Mouse (Mus musculus): ENCODE measurements around the gene 4930548H24Rik. TPM values are rescaled to one million over a fixed set of nuclear protein-coding genes. Genes with fewer than 3 reads are reported as not detected.

4930548H24Rik gene
- not detected in 2 replicates for polyA plus RNA-seq (2014; fragmentation: Nextera tagmentation; extraction: Ambion mirVana)

GRCm38 (mm10) chr5:31485440-31485839 is at the start of gene 4930548H24Rik:
Gene 4930548H24Rik, plus strand, starts transcription at chr5:31485740.
- no peak within 1 kb of the TSS for H3K27ac ChIP-seq (ENCODE audit: low read length)
- H3K9me3 ChIP-seq (ENCODE audit: control insufficient read depth, low read depth, low read length): no peaks in the 10 kb centered on the region
- H3K9ac ChIP-seq (replicated peaks; ENCODE audit: low read depth, low read length): no peak within 1 kb of the TSS
- WGBS: 88% methylated on average over 3 of the region's 3 CpGs
- peaks cover 12% of the 10 kb centered on the region; the same call in 1 of the 2 replicates for H3K36me3 ChIP-seq (ENCODE audit: control insufficient read depth, insufficient read depth, low read length)
- no peak within 1 kb of the TSS for H3K4me3 ChIP-seq (ENCODE audit: low read depth, low read length)
- H3K27me3 ChIP-seq (ENCODE audit: control insufficient read depth, insufficient read depth, low read length): no peaks in the 10 kb centered on the region
- no peak within 1 kb of the TSS for H3K4me2 ChIP-seq (replicated peaks; ENCODE audit: low read depth, low read length)
- ATAC-seq (ENCODE audit: insufficient number of reproducible peaks, insufficient read depth, low FRiP score, low read depth): no peak
- H3K4me1 ChIP-seq (ENCODE audit: control insufficient read depth, insufficient read depth, low read length): no peaks in the 10 kb centered on the region

DNA sequence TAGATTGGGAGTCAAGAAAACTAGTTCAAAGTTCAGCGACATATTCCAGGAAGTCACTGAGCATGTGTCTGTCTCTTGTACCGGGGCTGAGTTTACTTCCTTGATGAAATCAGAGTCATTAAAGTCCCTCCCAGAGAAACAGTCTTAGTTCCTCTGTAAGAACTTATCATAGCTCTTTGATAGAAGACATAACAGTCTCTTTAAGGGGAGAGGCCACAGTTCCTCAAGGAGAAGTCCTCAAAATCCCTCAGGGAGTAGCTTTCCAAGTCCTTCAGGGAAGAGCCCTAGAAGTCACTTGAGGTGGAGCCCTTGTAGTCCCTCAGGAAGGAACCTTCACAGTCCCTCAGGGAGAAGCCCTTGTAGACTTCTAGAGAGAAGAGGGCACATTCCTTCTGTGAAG is 34.2 kb upstream of the 4930548H24Rik start:
- H3K4me1 ChIP-seq (ENCODE audit: control insufficient read depth, insufficient read depth, low read length): peaks cover 11% of the 10 kb centered on the region
- no peak overlapping the region for H3K9ac ChIP-seq (replicated peaks; ENCODE audit: low read depth, low read length)
- H3K4me3 ChIP-seq (ENCODE audit: low read depth, low read length): no peak overlapping the region
- H3K27me3 ChIP-seq (ENCODE audit: control insufficient read depth, insufficient read depth, low read length): no peaks in the 10 kb centered on the region
- 81% methylated on average over 2 of the region's 2 CpGs for WGBS
- no peaks in the 10 kb centered on the region for H3K36me3 ChIP-seq (ENCODE audit: control insufficient read depth, insufficient read depth, low read length)
- no peak overlapping the region for H3K27ac ChIP-seq (ENCODE audit: low read length)
- H3K4me2 ChIP-seq (replicated peaks; ENCODE audit: low read depth, low read length): no peak overlapping the region
- H3K9me3 ChIP-seq (ENCODE audit: control insufficient read depth, low read depth, low read length): no peaks in the 10 kb centered on the region
- ATAC-seq (ENCODE audit: insufficient number of reproducible peaks, insufficient read depth, low FRiP score, low read depth): no peak

GRCm38 (mm10) chr5:31451878-31452561 is 33.5 kb upstream of the 4930548H24Rik start, which contains the start of gene Zfp512:
Gene Zfp512, plus strand, starts transcription at chr5:31452431.
- peaks cover 11% of the 10 kb centered on the region for H3K4me1 ChIP-seq (ENCODE audit: control insufficient read depth, insufficient read depth, low read length)
- no peaks in the 10 kb centered on the region for H3K36me3 ChIP-seq (ENCODE audit: control insufficient read depth, insufficient read depth, low read length)
- peak within 1 kb of the TSS; percentile 51 for H3K4me3 ChIP-seq (ENCODE audit: low read depth, low read length)
- ATAC-seq (ENCODE audit: insufficient number of reproducible peaks, insufficient read depth, low FRiP score, low read depth): peak; percentile 98
- H3K9ac ChIP-seq (replicated peaks; ENCODE audit: low read depth, low read length): peak within 1 kb of the TSS; percentile 43
- WGBS: 6% methylated on average over 23 of the region's 23 CpGs
- H3K4me2 ChIP-seq (replicated peaks; ENCODE audit: low read depth, low read length): peak within 1 kb of the TSS; percentile 63
- peak within 1 kb of the TSS; percentile 33; the same call in 1 of the 2 replicates for H3K27ac ChIP-seq (ENCODE audit: low read length)
- no peaks in the 10 kb centered on the region for H3K27me3 ChIP-seq (ENCODE audit: control insufficient read depth, insufficient read depth, low read length)
- no peaks in the 10 kb centered on the region for H3K9me3 ChIP-seq (ENCODE audit: control insufficient read depth, low read depth, low read length)

GRCm38 (mm10) chr5:31452562-31452878 is 33.0 kb upstream of the 4930548H24Rik start:
- H3K4me1 ChIP-seq (ENCODE audit: control insufficient read depth, insufficient read depth, low read length): peaks cover 11% of the 10 kb centered on the region
- no peak for ATAC-seq (ENCODE audit: insufficient number of reproducible peaks, insufficient read depth, low FRiP score, low read depth)
- H3K9me3 ChIP-seq (ENCODE audit: control insufficient read depth, low read depth, low read length): no peaks in the 10 kb centered on the region
- 0% methylated on average over 11 of the region's 11 CpGs for WGBS
- peak overlapping the region; percentile 33; the same call in 1 of the 2 replicates for H3K27ac ChIP-seq (ENCODE audit: low read length)
- peak overlapping the region; percentile 63 for H3K4me2 ChIP-seq (replicated peaks; ENCODE audit: low read depth, low read length)
- peak overlapping the region; percentile 43 for H3K9ac ChIP-seq (replicated peaks; ENCODE audit: low read depth, low read length)
- H3K27me3 ChIP-seq (ENCODE audit: control insufficient read depth, insufficient read depth, low read length): no peaks in the 10 kb centered on the region
- H3K36me3 ChIP-seq (ENCODE audit: control insufficient read depth, insufficient read depth, low read length): no peaks in the 10 kb centered on the region
- peak overlapping the region; percentile 51 for H3K4me3 ChIP-seq (ENCODE audit: low read depth, low read length)

GRCm38 (mm10) chr5:31452886-31453410 is 32.6 kb upstream of the 4930548H24Rik start:
- Histone ChIP-seq H3K27ac (ENCODE audit: low read length) (no peak overlapping the region), H3K4me2 (replicated peaks; ENCODE audit: low read depth, low read length) (peak overlapping the region; percentile 63), H3K4me3 (ENCODE audit: low read depth, low read length) (peak overlapping the region; percentile 51), H3K4me1 (ENCODE audit: control insufficient read depth, insufficient read depth, low read length) (peaks cover 11% of the 10 kb centered on the region), H3K9me3 (ENCODE audit: control insufficient read depth, low read depth, low read length) (no peaks in the 10 kb centered on the region), H3K27me3 (ENCODE audit: control insufficient read depth, insufficient read depth, low read length) (no peaks in the 10 kb centered on the region), H3K36me3 (ENCODE audit: control insufficient read depth, insufficient read depth, low read length) (no peaks in the 10 kb centered on the region), H3K9ac (replicated peaks; ENCODE audit: low read depth, low read length) (peak overlapping the region; percentile 43)
- 14% methylated on average over 7 of the region's 7 CpGs for WGBS
- no peak for ATAC-seq (ENCODE audit: insufficient number of reproducible peaks, insufficient read depth, low FRiP score, low read depth)

GRCm38 (mm10) chr5:31467798-31468197 is 17.7 kb upstream of the 4930548H24Rik start:
- peaks cover 48% of the 10 kb centered on the region for H3K36me3 ChIP-seq (ENCODE audit: control insufficient read depth, insufficient read depth, low read length)
- no peak overlapping the region for H3K27ac ChIP-seq (ENCODE audit: low read length)
- H3K9me3 ChIP-seq (ENCODE audit: control insufficient read depth, low read depth, low read length): no peaks in the 10 kb centered on the region
- no peak overlapping the region for H3K9ac ChIP-seq (replicated peaks; ENCODE audit: low read depth, low read length)
- no peak overlapping the region for H3K4me3 ChIP-seq (ENCODE audit: low read depth, low read length)
- H3K4me2 ChIP-seq (replicated peaks; ENCODE audit: low read depth, low read length): no peak overlapping the region
- ATAC-seq (ENCODE audit: insufficient number of reproducible peaks, insufficient read depth, low FRiP score, low read depth): no peak
- WGBS: 92% methylated on average over 3 of the region's 3 CpGs
- no peaks in the 10 kb centered on the region for H3K4me1 ChIP-seq (ENCODE audit: control insufficient read depth, insufficient read depth, low read length)
- no peaks in the 10 kb centered on the region for H3K27me3 ChIP-seq (ENCODE audit: control insufficient read depth, insufficient read depth, low read length)

DNA sequence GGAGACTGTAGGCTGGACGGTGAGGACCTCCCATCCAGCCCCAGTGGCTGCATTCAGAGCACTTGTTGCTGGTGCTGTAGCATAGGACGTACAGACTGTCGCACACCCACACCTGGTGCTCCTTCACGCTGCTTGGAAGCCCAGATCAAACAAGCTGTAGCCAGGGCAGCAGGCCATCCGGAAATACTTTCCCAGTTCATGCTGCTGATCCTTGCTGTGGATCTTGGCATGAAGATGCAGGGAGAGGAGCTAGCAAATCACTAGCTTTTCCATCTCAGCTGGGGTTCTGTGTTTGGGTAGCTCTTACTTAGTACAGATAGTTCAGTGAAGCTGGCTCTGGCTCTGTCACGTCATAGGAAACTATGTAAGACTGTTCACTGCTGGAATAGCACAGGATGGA is 15.8 kb upstream of the 4930548H24Rik start:
- H3K9ac ChIP-seq (replicated peaks; ENCODE audit: low read depth, low read length): no peak overlapping the region
- no peaks in the 10 kb centered on the region for H3K4me1 ChIP-seq (ENCODE audit: control insufficient read depth, insufficient read depth, low read length)
- H3K4me3 ChIP-seq (ENCODE audit: low read depth, low read length): no peak overlapping the region
- ATAC-seq (ENCODE audit: insufficient number of reproducible peaks, insufficient read depth, low FRiP score, low read depth): no peak
- peaks cover 67% of the 10 kb centered on the region for H3K36me3 ChIP-seq (ENCODE audit: control insufficient read depth, insufficient read depth, low read length)
- no peak overlapping the region for H3K27ac ChIP-seq (ENCODE audit: low read length)
- no peak overlapping the region for H3K4me2 ChIP-seq (replicated peaks; ENCODE audit: low read depth, low read length)
- 96% methylated on average over 6 of the region's 6 CpGs for WGBS
- no peaks in the 10 kb centered on the region for H3K27me3 ChIP-seq (ENCODE audit: control insufficient read depth, insufficient read depth, low read length)
- no peaks in the 10 kb centered on the region for H3K9me3 ChIP-seq (ENCODE audit: control insufficient read depth, low read depth, low read length)

GRCm38 (mm10) chr5:31470334-31470733 is 15.2 kb upstream of the 4930548H24Rik start:
- no peak overlapping the region for H3K27ac ChIP-seq (ENCODE audit: low read length)
- no peak overlapping the region for H3K4me2 ChIP-seq (replicated peaks; ENCODE audit: low read depth, low read length)
- H3K27me3 ChIP-seq (ENCODE audit: control insufficient read depth, insufficient read depth, low read length): no peaks in the 10 kb centered on the region
- H3K4me1 ChIP-seq (ENCODE audit: control insufficient read depth, insufficient read depth, low read length): no peaks in the 10 kb centered on the region
- WGBS: 75% methylated on average over 7 of the region's 7 CpGs
- no peak overlapping the region for H3K4me3 ChIP-seq (ENCODE audit: low read depth, low read length)
- no peak for ATAC-seq (ENCODE audit: insufficient number of reproducible peaks, insufficient read depth, low FRiP score, low read depth)
- H3K9me3 ChIP-seq (ENCODE audit: control insufficient read depth, low read depth, low read length): no peaks in the 10 kb centered on the region
- no peak overlapping the region for H3K9ac ChIP-seq (replicated peaks; ENCODE audit: low read depth, low read length)
- peaks cover 68% of the 10 kb centered on the region for H3K36me3 ChIP-seq (ENCODE audit: control insufficient read depth, insufficient read depth, low read length)
